Mouse (Mus musculus): ENCODE measurements around the gene Orc5. TPM values are rescaled to one million over a fixed set of nuclear protein-coding genes. Genes with fewer than 3 reads are reported as not detected.
"Not testable (repeated sequence)": the region's sequence is repeated elsewhere in the genome, so short reads cannot be mapped to it uniquely, and the experiment has no call there.

Gene Orc5
- polyA plus RNA-seq, 1 experiment from 2014 or later, result 39.5 TPM

- no peaks in the 10 kb centered on the region for H3K9me3 ChIP-seq (ENCODE audit: control insufficient read depth, low read length)
- H3K27me3 ChIP-seq (ENCODE audit: control insufficient read depth, insufficient read depth, low read length), result no peaks in the 10 kb centered on the region
- no peak overlapping the region for H3K4me2 ChIP-seq (ENCODE audit: low read depth, low read length)
- no peak overlapping the region for H3K27ac ChIP-seq (ENCODE audit: low read depth, low read length)
- no peak overlapping the region for H3K9ac ChIP-seq (replicated peaks; ENCODE audit: low read depth, low read length)
- H3K4me3 ChIP-seq (ENCODE audit: low read depth, low read length), result no peak overlapping the region
- 0 out of 2 replicates have a peak, but pooled peaks cover 2% of the 10 kb centered on the region for H3K36me3 ChIP-seq (ENCODE audit: control insufficient read depth, insufficient read depth, low read length)
- no peak for ATAC-seq (ENCODE audit: low read depth)
- WGBS, result 94% methylated on average over 5 of the region's 5 CpGs
- no peaks in the 10 kb centered on the region for H3K4me1 ChIP-seq (ENCODE audit: control insufficient read depth, insufficient read depth, low read length)
These were observed 3.7 kb downstream of the Orc5 start for GRCm38 (mm10) chr5:22546536-22546935.

DNA sequence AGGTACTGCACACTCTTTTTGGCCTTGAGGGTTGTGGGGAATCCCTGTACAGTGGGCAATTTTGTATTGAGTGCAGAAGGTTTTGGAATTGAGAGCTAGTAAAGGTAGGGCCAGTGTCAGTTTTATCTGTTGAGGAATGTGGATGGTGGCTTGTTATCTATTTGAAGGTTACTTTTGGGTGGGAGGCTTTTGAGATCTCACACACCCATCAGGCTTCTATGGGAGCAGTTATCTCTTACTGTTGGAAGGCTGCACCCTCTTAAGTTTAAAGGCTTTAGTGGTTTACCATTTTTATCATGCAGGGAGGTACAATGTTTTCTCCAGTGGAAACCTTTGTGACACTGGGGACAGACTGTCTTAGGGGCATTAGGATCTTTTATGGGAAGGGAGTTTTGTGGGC is 4.9 kb downstream of the Orc5 start:
- no peak overlapping the region for H3K4me2 ChIP-seq (ENCODE audit: low read depth, low read length)
- H3K36me3 ChIP-seq (ENCODE audit: control insufficient read depth, insufficient read depth, low read length), result 0 out of 2 replicates have a peak, but pooled peaks cover 2% of the 10 kb centered on the region
- no peaks in the 10 kb centered on the region for H3K4me1 ChIP-seq (ENCODE audit: control insufficient read depth, insufficient read depth, low read length)
- no peak for ATAC-seq (ENCODE audit: low read depth)
- no peak overlapping the region for H3K9ac ChIP-seq (replicated peaks; ENCODE audit: low read depth, low read length)
- no peak overlapping the region for H3K27ac ChIP-seq (ENCODE audit: low read depth, low read length)
- H3K9me3 ChIP-seq (ENCODE audit: control insufficient read depth, low read length), result no peaks in the 10 kb centered on the region
- H3K4me3 ChIP-seq (ENCODE audit: low read depth, low read length), result no peak overlapping the region
- H3K27me3 ChIP-seq (ENCODE audit: control insufficient read depth, insufficient read depth, low read length), result no peaks in the 10 kb centered on the region

DNA sequence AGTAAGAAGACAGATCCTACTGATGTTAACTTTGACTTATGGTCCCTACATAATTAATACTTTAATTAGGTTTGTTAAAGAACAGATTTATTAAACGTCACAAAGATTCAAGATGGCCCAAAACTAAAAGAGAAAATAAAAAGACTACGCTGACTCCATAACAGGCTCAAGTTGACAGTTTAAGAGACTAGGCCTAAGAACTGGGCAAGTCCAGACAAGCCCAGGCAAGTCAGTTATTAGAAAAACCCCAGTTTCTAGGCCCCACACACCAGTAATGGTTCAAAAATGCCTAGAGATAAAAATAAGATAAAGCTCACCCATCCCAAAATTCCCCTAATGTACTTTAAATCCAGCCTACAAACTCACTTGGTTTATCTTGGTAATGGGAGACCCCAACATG is 7.6 kb downstream of the Orc5 start:
- no peaks in the 10 kb centered on the region for H3K27me3 ChIP-seq (ENCODE audit: control insufficient read depth, insufficient read depth, low read length)
- no peak overlapping the region for H3K9ac ChIP-seq (replicated peaks; ENCODE audit: low read depth, low read length)
- WGBS, result 94% methylated on average over 2 of the region's 2 CpGs
- no peaks in the 10 kb centered on the region for H3K9me3 ChIP-seq (ENCODE audit: control insufficient read depth, low read length)
- H3K36me3 ChIP-seq (ENCODE audit: control insufficient read depth, insufficient read depth, low read length), result 0 out of 2 replicates have a peak, but pooled peaks cover 2% of the 10 kb centered on the region
- ATAC-seq (ENCODE audit: low read depth), result no peak
- H3K4me2 ChIP-seq (ENCODE audit: low read depth, low read length), result no peak overlapping the region
- no peaks in the 10 kb centered on the region for H3K4me1 ChIP-seq (ENCODE audit: control insufficient read depth, insufficient read depth, low read length)
- H3K4me3 ChIP-seq (ENCODE audit: low read depth, low read length), result no peak overlapping the region
- H3K27ac ChIP-seq (ENCODE audit: low read depth, low read length), result no peak overlapping the region

DNA sequence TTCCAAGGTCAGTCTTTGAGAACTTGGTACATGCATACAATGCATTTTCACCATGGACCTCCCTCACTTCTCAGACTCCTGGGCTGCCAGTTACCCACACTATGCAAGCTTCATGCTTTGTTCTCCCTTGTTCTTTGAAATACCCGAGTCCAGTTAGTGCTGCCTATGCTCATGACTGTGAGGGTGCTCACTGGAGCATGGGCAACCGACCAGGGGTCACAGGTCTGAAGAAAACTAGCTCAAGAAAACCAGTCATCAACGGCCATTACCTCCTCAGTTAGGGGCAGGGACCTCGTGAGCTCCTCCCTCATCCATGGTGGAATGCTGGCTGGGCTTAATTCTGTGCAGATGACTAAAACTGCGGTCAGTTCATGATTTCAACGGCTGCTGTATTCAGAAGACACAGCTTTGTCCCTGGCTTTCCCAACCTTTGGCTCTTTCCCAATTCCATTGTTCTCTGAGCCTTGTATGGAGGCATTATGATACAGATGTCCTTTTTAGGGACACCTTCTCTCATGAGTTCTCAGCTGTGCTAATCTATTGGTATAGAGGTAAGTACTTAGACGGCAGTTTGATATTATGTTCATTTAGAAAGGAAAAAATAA is 11.1 kb downstream of the Orc5 start:
- H3K36me3 ChIP-seq (ENCODE audit: control insufficient read depth, insufficient read depth, low read length), result no peaks in the 10 kb centered on the region
- H3K27me3 ChIP-seq (ENCODE audit: control insufficient read depth, insufficient read depth, low read length), result no peaks in the 10 kb centered on the region
- H3K4me2 ChIP-seq (ENCODE audit: low read depth, low read length), result no peak overlapping the region
- H3K4me3 ChIP-seq (ENCODE audit: low read depth, low read length), result no peak overlapping the region
- H3K27ac ChIP-seq (ENCODE audit: low read depth, low read length), result no peak overlapping the region
- WGBS, result 82% methylated on average over 7 of the region's 7 CpGs
- no peaks in the 10 kb centered on the region for H3K9me3 ChIP-seq (ENCODE audit: control insufficient read depth, low read length)
- no peaks in the 10 kb centered on the region for H3K4me1 ChIP-seq (ENCODE audit: control insufficient read depth, insufficient read depth, low read length)
- no peak for ATAC-seq (ENCODE audit: low read depth)
- H3K9ac ChIP-seq (replicated peaks; ENCODE audit: low read depth, low read length), result no peak overlapping the region

DNA sequence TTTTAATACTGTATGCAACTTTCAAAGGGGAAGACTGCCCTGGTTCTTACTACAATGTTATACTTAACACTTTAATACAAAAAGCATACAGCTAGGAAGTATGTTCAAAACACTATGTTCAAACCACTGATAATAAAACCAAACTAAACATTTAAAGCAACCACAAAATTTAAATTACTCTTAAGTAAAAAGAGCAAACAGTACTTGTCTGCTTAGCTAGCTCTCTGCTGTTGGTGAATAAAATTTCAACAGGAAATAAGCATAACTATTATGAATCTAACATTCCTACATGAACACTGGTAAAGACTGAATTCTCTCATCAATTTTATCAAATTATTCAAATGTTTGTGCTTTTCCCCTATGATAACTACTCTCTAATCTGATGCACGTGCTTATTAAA is 13.5 kb downstream of the Orc5 start:
- WGBS, result 92% methylated on average over 1 of the region's 1 CpGs
- Histone ChIP-seq H3K4me1 (ENCODE audit: control insufficient read depth, insufficient read depth, low read length) (no peaks in the 10 kb centered on the region), H3K9me3 (ENCODE audit: control insufficient read depth, low read length) (no peaks in the 10 kb centered on the region), H3K27ac (ENCODE audit: low read depth, low read length) (no peak overlapping the region), H3K9ac (replicated peaks; ENCODE audit: low read depth, low read length) (no peak overlapping the region), H3K36me3 (ENCODE audit: control insufficient read depth, insufficient read depth, low read length) (no peaks in the 10 kb centered on the region), H3K4me2 (ENCODE audit: low read depth, low read length) (no peak overlapping the region), H3K4me3 (ENCODE audit: low read depth, low read length) (no peak overlapping the region), H3K27me3 (ENCODE audit: control insufficient read depth, insufficient read depth, low read length) (no peaks in the 10 kb centered on the region)
- no peak for ATAC-seq (ENCODE audit: low read depth)

DNA sequence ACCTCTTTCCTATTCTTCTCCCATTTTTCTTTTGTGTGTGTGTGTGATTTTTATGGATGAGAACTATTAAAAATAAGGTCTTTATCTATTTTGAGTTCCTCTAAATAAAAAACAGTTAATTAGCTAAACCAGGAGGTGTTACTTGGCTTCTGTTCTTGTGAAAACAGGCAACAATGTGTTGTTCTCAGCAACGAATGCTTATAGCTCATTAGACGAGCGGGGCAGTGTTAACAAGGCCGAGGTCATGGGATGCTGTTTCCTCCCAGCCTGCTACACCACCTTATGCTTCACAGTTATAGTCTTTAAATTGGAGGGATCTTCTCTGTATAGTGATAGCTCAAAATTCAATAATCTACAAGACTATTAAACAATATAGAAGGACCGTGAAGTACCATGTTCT is 17.7 kb downstream of the Orc5 start:
- H3K36me3 ChIP-seq (ENCODE audit: control insufficient read depth, insufficient read depth, low read length), result peaks cover 6% of the 10 kb centered on the region; the same call in 1 of the 2 replicates
- ATAC-seq (ENCODE audit: low read depth), result no peak
- no peaks in the 10 kb centered on the region for H3K9me3 ChIP-seq (ENCODE audit: control insufficient read depth, low read length)
- H3K27ac ChIP-seq (ENCODE audit: low read depth, low read length), result no peak overlapping the region
- no peaks in the 10 kb centered on the region for H3K27me3 ChIP-seq (ENCODE audit: control insufficient read depth, insufficient read depth, low read length)
- WGBS, result 87% methylated on average over 5 of the region's 5 CpGs
- H3K4me2 ChIP-seq (ENCODE audit: low read depth, low read length), result no peak overlapping the region
- no peak overlapping the region for H3K4me3 ChIP-seq (ENCODE audit: low read depth, low read length)
- no peak overlapping the region for H3K9ac ChIP-seq (replicated peaks; ENCODE audit: low read depth, low read length)
- no peaks in the 10 kb centered on the region for H3K4me1 ChIP-seq (ENCODE audit: control insufficient read depth, insufficient read depth, low read length)

- WGBS, result 89% methylated on average over 4 of the region's 4 CpGs
- H3K4me3 ChIP-seq (ENCODE audit: low read depth, low read length), result no peak overlapping the region
- H3K4me1 ChIP-seq (ENCODE audit: control insufficient read depth, insufficient read depth, low read length), result no peaks in the 10 kb centered on the region
- no peak for ATAC-seq (ENCODE audit: low read depth)
- H3K9me3 ChIP-seq (ENCODE audit: control insufficient read depth, low read length), result no peaks in the 10 kb centered on the region
- H3K27me3 ChIP-seq (ENCODE audit: control insufficient read depth, insufficient read depth, low read length), result no peaks in the 10 kb centered on the region
- H3K9ac ChIP-seq (replicated peaks; ENCODE audit: low read depth, low read length), result no peak overlapping the region
- H3K27ac ChIP-seq (ENCODE audit: low read depth, low read length), result no peak overlapping the region
- no peak overlapping the region for H3K4me2 ChIP-seq (ENCODE audit: low read depth, low read length)
- no peaks in the 10 kb centered on the region; the same call in 1 of the 2 replicates for H3K36me3 ChIP-seq (ENCODE audit: control insufficient read depth, insufficient read depth, low read length)
These were observed 27.6 kb downstream of the Orc5 start for GRCm38 (mm10) chr5:22522612-22523011.

GRCm38 (mm10) chr5:22519708-22520107 is 30.5 kb downstream of the Orc5 start:
- Histone ChIP-seq H3K9ac (replicated peaks; ENCODE audit: low read depth, low read length) (no peak overlapping the region), H3K36me3 (ENCODE audit: control insufficient read depth, insufficient read depth, low read length) (no peaks in the 10 kb centered on the region; the same call in 1 of the 2 replicates), H3K9me3 (ENCODE audit: control insufficient read depth, low read length) (no peaks in the 10 kb centered on the region), H3K4me1 (ENCODE audit: control insufficient read depth, insufficient read depth, low read length) (no peaks in the 10 kb centered on the region), H3K4me3 (ENCODE audit: low read depth, low read length) (no peak overlapping the region), H3K27me3 (ENCODE audit: control insufficient read depth, insufficient read depth, low read length) (no peaks in the 10 kb centered on the region), H3K4me2 (ENCODE audit: low read depth, low read length) (no peak overlapping the region), H3K27ac (ENCODE audit: low read depth, low read length) (no peak overlapping the region)
- WGBS, result 98% methylated on average over 2 of the region's 2 CpGs
- no peak for ATAC-seq (ENCODE audit: low read depth)

DNA sequence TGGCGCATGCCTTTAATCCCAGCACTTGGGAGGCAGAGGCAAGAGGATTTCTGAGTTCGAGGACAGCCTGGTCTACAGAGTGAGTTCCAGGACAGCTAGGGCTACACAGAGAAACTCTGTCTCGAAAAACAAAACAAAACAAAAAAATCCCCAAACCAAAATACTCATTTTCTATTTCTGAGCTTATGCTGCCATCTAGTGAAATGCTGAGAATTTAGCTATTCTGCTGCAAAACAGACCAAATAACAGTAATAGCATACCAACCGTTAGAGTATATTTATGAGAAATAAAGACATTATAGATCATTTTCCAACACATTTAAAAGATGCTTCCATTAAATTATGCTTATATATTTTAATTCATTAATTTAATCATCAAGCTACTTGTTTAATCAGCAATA is 34.5 kb downstream of the Orc5 start:
- H3K4me2 ChIP-seq (ENCODE audit: low read depth, low read length); H3K4me1 ChIP-seq (ENCODE audit: control insufficient read depth, insufficient read depth, low read length); H3K36me3 ChIP-seq (ENCODE audit: control insufficient read depth, insufficient read depth, low read length); H3K9ac ChIP-seq (replicated peaks; ENCODE audit: low read depth, low read length); H3K4me3 ChIP-seq (ENCODE audit: low read depth, low read length); ATAC-seq (ENCODE audit: low read depth); H3K9me3 ChIP-seq (ENCODE audit: control insufficient read depth, low read length); H3K27me3 ChIP-seq (ENCODE audit: control insufficient read depth, insufficient read depth, low read length); H3K27ac ChIP-seq (ENCODE audit: low read depth, low read length): not testable (repeated sequence)
- WGBS, result 85% methylated on average over 4 of the region's 4 CpGs
